Mouse (Mus musculus) layer of hippocampus, postnatal 10 days (tissue): ENCODE data around the gene Arhgap18. TPM values are rescaled to one million over a fixed set of nuclear protein-coding genes. Genes with fewer than 3 reads are reported as not detected.

ENCODE experiments used
- DNase-seq, 2 experiments: peaks; one replicate each; pipeline ENCODE4 v3.0.0; 2021; ENCODE audit warnings: low spot score in 2 of 2
- total RNA-seq, 2 experiments: library from RNA; stranded (reverse); gene quantifications; 2 replicates each; pipeline ENCODE4 v1.2.3; 2021

Gene Arhgap18
- total RNA-seq, 2 experiments from 2014 or later = 9.2 to 9.8 TPM

GRCm38 (mm10) chr10:26774266-26774665, 21.0 kb downstream of the Arhgap18 start:
- no peak for DNase-seq

GRCm38 (mm10) chr10:26776443-26776842, 23.2 kb downstream of the Arhgap18 start:
- DNase-seq = no peak

GRCm38 (mm10) chr10:26780581-26780980, 27.4 kb downstream of the Arhgap18 start:
- DNase-seq = no peak

GRCm38 (mm10) chr10:26789680-26790079, 36.5 kb downstream of the Arhgap18 start:
- no peak for DNase-seq

- DNase-seq = no peak
These were observed 38.6 kb downstream of the Arhgap18 start for GRCm38 (mm10) chr10:26791810-26792209.

GRCm38 (mm10) chr10:26793013-26793412, 39.8 kb downstream of the Arhgap18 start:
- no peak for DNase-seq

- DNase-seq = no peak
These were observed 43.4 kb downstream of the Arhgap18 start for GRCm38 (mm10) chr10:26796432-26797286.

- no peak for DNase-seq
These were observed 44.1 kb downstream of the Arhgap18 start for GRCm38 (mm10) chr10:26797287-26797672.

- DNase-seq = no peak
These were observed 45.7 kb downstream of the Arhgap18 start for GRCm38 (mm10) chr10:26798752-26799411.

GRCm38 (mm10) chr10:26799562-26800051, 46.4 kb downstream of the Arhgap18 start:
- no peak for DNase-seq

- no peak for DNase-seq
These were observed 51.2 kb downstream of the Arhgap18 start for GRCm38 (mm10) chr10:26804351-26804983.

- DNase-seq = no peak
These were observed 51.8 kb downstream of the Arhgap18 start for GRCm38 (mm10) chr10:26805007-26805406.

GRCm38 (mm10) chr10:26806092-26806491, 52.9 kb downstream of the Arhgap18 start:
- DNase-seq = no peak

GRCm38 (mm10) chr10:26810059-26810458, 56.8 kb downstream of the Arhgap18 start:
- no peak for DNase-seq

- DNase-seq = no peak
These were observed 57.6 kb downstream of the Arhgap18 start for GRCm38 (mm10) chr10:26810810-26811209.

- no peak for DNase-seq
These were observed 58.1 kb downstream of the Arhgap18 start for GRCm38 (mm10) chr10:26811342-26811741.

GRCm38 (mm10) chr10:26815646-26816045, 62.4 kb downstream of the Arhgap18 start:
- no peak for DNase-seq

- DNase-seq = no peak
These were observed 67.1 kb downstream of the Arhgap18 start for GRCm38 (mm10) chr10:26820326-26820725.

GRCm38 (mm10) chr10:26820936-26821335, 67.7 kb downstream of the Arhgap18 start:
- DNase-seq = no peak

- no peak for DNase-seq
These were observed 70.8 kb downstream of the Arhgap18 start for GRCm38 (mm10) chr10:26823997-26824396.

GRCm38 (mm10) chr10:26825246-26825889, 72.1 kb downstream of the Arhgap18 start:
- no peak for DNase-seq
